Mouse (Mus musculus) heart, embryonic 13.5 days (tissue): Measurements from ENCODE around the gene Zfp667. TPM values are rescaled to one million over a fixed set of nuclear protein-coding genes. Genes with fewer than 3 reads are reported as not detected.
A peak's percentile ranks its signal among the peaks of the same experiment; 100 is the strongest.

ENCODE experiments used
- ATAC-seq: fragments of 200-750 bp; cut with Nextera tagmentation; 2 replicates; pipeline ENCODE4 v1.8.0; 2017; ENCODE audit warnings: moderate TSS enrichment; ENCODE audit not compliant: insufficient number of reproducible peaks, low FRiP score, low TSS enrichment; ENCODE audit errors: extremely low read depth
- H3K27ac ChIP-seq: fragments of 300-500 bp; sonication (generic); replicated peaks from 2 replicates; pipeline ENCODE4 v1.5.1; 2015; ENCODE audit warnings: moderate library complexity, mild to moderate bottlenecking, inconsistent platforms
- H3K27me3 ChIP-seq: fragments of 300-500 bp; sonication (generic); replicated peaks from 2 replicates; pipeline ENCODE4 v1.6.1; 2015; ENCODE audit warnings: mild to moderate bottlenecking, inconsistent platforms
- H3K36me3 ChIP-seq: fragments of 300-500 bp; sonication (generic); 2 replicates; pipeline ENCODE4 v1.6.1; 2015; ENCODE audit warnings: mild to moderate bottlenecking, inconsistent platforms
- H3K4me1 ChIP-seq: fragments of 300-500 bp; sonication (generic); 2 replicates; pipeline ENCODE4 v1.6.1; 2015; ENCODE audit warnings: inconsistent platforms
- H3K4me2 ChIP-seq: fragments of 300-500 bp; sonication (generic); 2 replicates; pipeline ENCODE4 v1.6.1; 2015; ENCODE audit warnings: inconsistent platforms, mild to moderate bottlenecking, moderate library complexity
- H3K4me3 ChIP-seq: fragments of 300-500 bp; sonication (generic); 2 replicates; pipeline ENCODE4 v1.5.1; 2015; ENCODE audit warnings: moderate library complexity, mild to moderate bottlenecking, inconsistent platforms
- H3K9ac ChIP-seq: fragments of 300-500 bp; sonication (generic); 2 replicates; pipeline ENCODE4 v1.6.1; 2015; ENCODE audit warnings: inconsistent platforms, mild to moderate bottlenecking, moderate library complexity
- H3K9me3 ChIP-seq: fragments of 300-500 bp; sonication (generic); 2 replicates; pipeline ENCODE4 v1.6.1; 2016; ENCODE audit warnings: inconsistent platforms
- WGBS: fragments of 180-500 bp; shearing (Covaris S2); methylation state at CpG from one replicate; pipeline ENCODE4 v1.1.7; 2015; ENCODE audit warnings: mixed read lengths; 5-methylcytosine and 5-hydroxymethylcytosine counted together
- polyA plus RNA-seq: library from polyadenylated mRNA; unstranded; fragments of >200 nt; fragmentation: Nextera tagmentation; extraction: Ambion mirVana; gene quantifications from 2 replicates; pipeline ENCODE4 v1.2.1, GENCODE M21; 2015

Zfp667 gene
- polyA plus RNA-seq, 1 experiment from 2014 or later: 4.2 TPM

- peaks cover 17% of the 10 kb centered on the region for H3K36me3 ChIP-seq
- ATAC-seq: peak; percentile 84
- WGBS: 5% methylated on average over 31 of the region's 31 CpGs
- H3K4me3 ChIP-seq: peak within 1 kb of the TSS; percentile 72
- H3K9ac ChIP-seq: peak within 1 kb of the TSS; percentile 93
- no peaks in the 10 kb centered on the region for H3K9me3 ChIP-seq
- no peaks in the 10 kb centered on the region for H3K27me3 ChIP-seq
- H3K4me1 ChIP-seq: peaks cover 14% of the 10 kb centered on the region
- peak within 1 kb of the TSS; percentile 84 for H3K4me2 ChIP-seq
- H3K27ac ChIP-seq: peak within 1 kb of the TSS; percentile 75
These were observed 45.0 kb downstream of the Zfp667 start, which contains the start of gene Zfp583 for GRCm38 (mm10) chr7:6331233-6331956. Gene Zfp583, minus strand, starts transcription at chr7:6331285.

GRCm38 (mm10) chr7:6339865-6340264, 53.5 kb downstream of the Zfp667 start:
- ATAC-seq: no peak
- no peak overlapping the region for H3K9ac ChIP-seq
- WGBS: 71% methylated on average over 5 of the region's 5 CpGs

GRCm38 (mm10) chr7:6343501-6344071, 57.2 kb downstream of the Zfp667 start, which contains the start of gene Gm3854:
Gene Gm3854, plus strand, starts transcription at chr7:6343759.
- peak within 1 kb of the TSS; percentile 70 for H3K4me2 ChIP-seq
- no peaks in the 10 kb centered on the region for H3K9me3 ChIP-seq
- no peak; the same call in 1 of the 2 replicates for ATAC-seq
- H3K4me1 ChIP-seq: 0 out of 2 replicates have a peak, but pooled peaks cover 5% of the 10 kb centered on the region
- peak within 1 kb of the TSS; percentile 81 for H3K4me3 ChIP-seq
- no peaks in the 10 kb centered on the region for H3K27me3 ChIP-seq
- H3K27ac ChIP-seq: peak within 1 kb of the TSS; percentile 71
- WGBS: under 1% methylated on average over 26 of the region's 26 CpGs
- peak within 1 kb of the TSS; percentile 82 for H3K9ac ChIP-seq
- H3K36me3 ChIP-seq: no peaks in the 10 kb centered on the region

More at GRCm38 (mm10) chr7:6339865-6340264, 53.5 kb downstream of the Zfp667 start:
- Histone ChIP-seq H3K9me3 (no peaks in the 10 kb centered on the region; the same call in 1 of the 2 replicates), H3K27ac (no peak overlapping the region), H3K4me3 (no peak overlapping the region), H3K27me3 (no peaks in the 10 kb centered on the region), H3K4me1 (0 out of 2 replicates have a peak, but pooled peaks cover 5% of the 10 kb centered on the region), H3K4me2 (no peak overlapping the region), H3K36me3 (no peaks in the 10 kb centered on the region)

- 0 out of 2 replicates have a peak, but pooled peaks cover 5% of the 10 kb centered on the region for H3K4me1 ChIP-seq
- H3K4me2 ChIP-seq: peak overlapping the region; percentile 70
- WGBS: 32% methylated on average over 10 of the region's 10 CpGs
- no peaks in the 10 kb centered on the region for H3K36me3 ChIP-seq
- no peaks in the 10 kb centered on the region for H3K9me3 ChIP-seq
- H3K9ac ChIP-seq: peak overlapping the region; percentile 82
- H3K27me3 ChIP-seq: no peaks in the 10 kb centered on the region
- no peak overlapping the region for H3K27ac ChIP-seq
- no peak for ATAC-seq
- peak overlapping the region; percentile 81 for H3K4me3 ChIP-seq
These were observed 57.7 kb downstream of the Zfp667 start for GRCm38 (mm10) chr7:6344124-6344523.

Other genes with a start within 250 kb of the Zfp667 start
- gene Nlrp4c, start 241.4 kb upstream of the Zfp667 start, polyA plus RNA-seq: not detected in 2 replicates
- 19.1 and 20.0 TPM in 2 replicates for gene Zfp787, start 130.6 kb upstream of the Zfp667 start, polyA plus RNA-seq
- gene Zfp444, start 114.4 kb upstream of the Zfp667 start, polyA plus RNA-seq: 26.8 and 34.0 TPM in 2 replicates
- not detected in 2 replicates for gene Galp, start 89.5 kb upstream of the Zfp667 start, polyA plus RNA-seq
- not detected in 2 replicates for gene Zscan5b, start 64.3 kb upstream of the Zfp667 start, polyA plus RNA-seq
- gene Epp13, start 33.9 kb upstream of the Zfp667 start, polyA plus RNA-seq: not detected in 2 replicates
- gene Zfp583, start 44.7 kb downstream of the Zfp667 start, polyA plus RNA-seq: 2.7 and 4.6 TPM in 2 replicates
- 1.0 and 1.2 TPM in 2 replicates for gene Gm3854, start 57.2 kb downstream of the Zfp667 start, polyA plus RNA-seq
- gene Zfp78, start 76.7 kb downstream of the Zfp667 start, polyA plus RNA-seq: 1.1 TPM in 2 replicates
- gene Zfp28, start 96.7 kb downstream of the Zfp667 start, polyA plus RNA-seq: 7.0 and 7.4 TPM in 2 replicates
- gene Smim17, start 112.1 kb downstream of the Zfp667 start, polyA plus RNA-seq: not detected in 2 replicates
- not detected in 2 replicates for gene Gm20715, start 123.7 kb downstream of the Zfp667 start, polyA plus RNA-seq
- not detected in 2 replicates for gene Olfr1344, start 152.1 kb downstream of the Zfp667 start, polyA plus RNA-seq
- not detected in 2 replicates for gene Olfr1336, start 169.6 kb downstream of the Zfp667 start, polyA plus RNA-seq
- not detected in 2 replicates for gene Olfr1346, start 180.5 kb downstream of the Zfp667 start, polyA plus RNA-seq
- gene Olfr5, start 200.4 kb downstream of the Zfp667 start, polyA plus RNA-seq: not detected in 2 replicates
- not detected in 2 replicates for gene Olfr1347, start 213.2 kb downstream of the Zfp667 start, polyA plus RNA-seq
- not detected in 2 replicates for gene Olfr1348, start 222.2 kb downstream of the Zfp667 start, polyA plus RNA-seq
- not detected in 2 replicates for gene Olfr1349, start 236.4 kb downstream of the Zfp667 start, polyA plus RNA-seq